Mouse (Mus musculus) heart, postnatal 25 days (tissue): ENCODE measurements around the gene Rapgef6. TPM values are rescaled to one million over a fixed set of nuclear protein-coding genes. Genes with fewer than 3 reads are reported as not detected.

ENCODE experiments used
- DNase-seq: peaks from one replicate; pipeline ENCODE4 v3.0.0; 2022; ENCODE audit warnings: low spot score
- intact Hi-C: fragments of 180-260 bp; cut with DNase I; formaldehyde crosslinking; loops from one replicate; pipeline ENCODE4 v1.15.1; 2025
- total RNA-seq, 2 experiments: library from RNA; stranded (reverse); gene quantifications; 2 replicates each; pipeline ENCODE4 v1.2.3; 2021

Rapgef6 gene
- 10 to 100 TPM; 15.8 to 17.9 TPM for total RNA-seq

- peak; percentile 97 for DNase-seq
- intact Hi-C loops = loop anchor here (5.0 kb wide), 1 partner anchor 85 kb away; the partner anchor contains the start of gene Fnip1
These were observed at the start of gene Rapgef6 for GRCm38 (mm10) chr11:54522529-54523430. Gene Rapgef6 (plus strand): TSS chr11:54522847.

- no peak for DNase-seq
- intact Hi-C loops = loop anchor here (5.0 kb wide), 1 partner anchor 36 kb away; no protein-coding TSS in a partner anchor
These were observed 44.2 kb upstream of the Rapgef6 start for GRCm38 (mm10) chr11:54478414-54478813.

- intact Hi-C loops = no loop called here
- no peak for DNase-seq
These were observed 36.6 kb upstream of the Rapgef6 start for GRCm38 (mm10) chr11:54486041-54486440.

GRCm38 (mm10) chr11:54491946-54492558 is 30.6 kb upstream of the Rapgef6 start:
- DNase-seq = no peak
- intact Hi-C loops = no loop called here

- DNase-seq = no peak
- intact Hi-C loops = no loop called here
These were observed 30.1 kb upstream of the Rapgef6 start for GRCm38 (mm10) chr11:54492559-54492958.

- intact Hi-C loops = no loop called here
- no peak for DNase-seq
These were observed 22.8 kb upstream of the Rapgef6 start for GRCm38 (mm10) chr11:54499838-54500237.

- intact Hi-C loops = no loop called here
- no peak for DNase-seq
These were observed 20.0 kb upstream of the Rapgef6 start for GRCm38 (mm10) chr11:54502546-54503245.

GRCm38 (mm10) chr11:54513584-54513983 is 9.1 kb upstream of the Rapgef6 start:
- DNase-seq = no peak
- intact Hi-C loops = no loop called here

GRCm38 (mm10) chr11:54521927-54522528 is 619 bp upstream of the Rapgef6 start:
- no peak for DNase-seq
- intact Hi-C loops = loop anchor here (5.0 kb wide), 1 partner anchor 85 kb away; the partner anchor contains the start of gene Fnip1

GRCm38 (mm10) chr11:54523431-54524001 is 869 bp downstream of the Rapgef6 start:
- DNase-seq = no peak
- intact Hi-C loops = loop anchor here (5.0 kb wide), 1 partner anchor 86 kb away; the partner anchor contains the start of gene Fnip1

- DNase-seq = no peak
- intact Hi-C loops = no loop called here
These were observed 5.4 kb downstream of the Rapgef6 start for GRCm38 (mm10) chr11:54528002-54528401.

GRCm38 (mm10) chr11:54530391-54530790 is 7.7 kb downstream of the Rapgef6 start:
- intact Hi-C loops = loop anchor here (5.0 kb wide), 1 partner anchor 223 kb away; no protein-coding TSS in a partner anchor
- DNase-seq = peak; percentile 16

- intact Hi-C loops = loop anchor here (5.0 kb wide), 1 partner anchor 224 kb away; no protein-coding TSS in a partner anchor
- DNase-seq = no peak
These were observed 8.3 kb downstream of the Rapgef6 start for GRCm38 (mm10) chr11:54530916-54531315.

- DNase-seq = no peak
- intact Hi-C loops = loop anchor here (2.0 to 5.0 kb wide), 2 partner anchors 227 to 269 kb away; no protein-coding TSS in a partner anchor
These were observed 11.2 kb downstream of the Rapgef6 start for GRCm38 (mm10) chr11:54533834-54534233.

- peak; percentile 27 for DNase-seq
- intact Hi-C loops = loop anchor here (2.0 to 5.0 kb wide), 3 partner anchors 178 to 270 kb away; no protein-coding TSS in a partner anchor
These were observed 12.2 kb downstream of the Rapgef6 start for GRCm38 (mm10) chr11:54534871-54535270.

- no peak for DNase-seq
- intact Hi-C loops = loop anchor here (5.0 kb wide), 1 partner anchor 182 kb away; no protein-coding TSS in a partner anchor
These were observed 16.4 kb downstream of the Rapgef6 start for GRCm38 (mm10) chr11:54539031-54539430.

GRCm38 (mm10) chr11:54539486-54539885 is 16.8 kb downstream of the Rapgef6 start:
- intact Hi-C loops = loop anchor here (5.0 kb wide), 1 partner anchor 182 kb away; no protein-coding TSS in a partner anchor
- no peak for DNase-seq

- intact Hi-C loops = no loop called here
- no peak for DNase-seq
These were observed 17.7 kb downstream of the Rapgef6 start for GRCm38 (mm10) chr11:54540328-54540727.

- DNase-seq = no peak
- intact Hi-C loops = no loop called here
These were observed 19.8 kb downstream of the Rapgef6 start for GRCm38 (mm10) chr11:54542414-54542813.
